Mouse (Mus musculus): ENCODE measurements around the gene Gm17374. TPM values are rescaled to one million over a fixed set of nuclear protein-coding genes. Genes with fewer than 3 reads are reported as not detected.

Gm17374 gene
- not detected for polyA plus RNA-seq (2017; shearing (Covaris generic))

GRCm38 (mm10) chr2:140151743-140152142 is at the start of gene Gm17374:
Gene Gm17374 (plus strand): TSS chr2:140152043.

GRCm38 (mm10) chr2:140170127-140170802 is 18.4 kb downstream of the Gm17374 start, which contains the start of the genes Esf1 and Ndufaf5:
Gene Esf1 (minus strand): TSS chr2:140170564.
Gene Ndufaf5 (plus strand): TSS chr2:140170649.

Other genes starting within 250 kb of the Gm17374 start
- gene Tasp1, start 85.2 kb upstream of the Gm17374 start, polyA plus RNA-seq (2017; shearing (Covaris generic)): 100 to 1,000 TPM in 1 of 2 experiments, 10 to 100 TPM in 1; 64.0 to 104 TPM
- 10 to 100 TPM; 20.2 to 25.9 TPM for gene Esf1, start 18.5 kb downstream of the Gm17374 start, polyA plus RNA-seq (2017; shearing (Covaris generic))
- 10 to 100 TPM; 12.4 to 24.1 TPM for gene Ndufaf5, start 18.6 kb downstream of the Gm17374 start, polyA plus RNA-seq (2017; shearing (Covaris generic))
- gene Sel1l2, start 237.7 kb downstream of the Gm17374 start, polyA plus RNA-seq (2017; shearing (Covaris generic)): under 1 TPM; 0.42 to 0.47 TPM
- 1 to 10 TPM in 1 of 2 experiments, under 1 TPM in 1; 0.55 to 3.8 TPM for gene Macrod2, start 243.3 kb downstream of the Gm17374 start, polyA plus RNA-seq (2017; shearing (Covaris generic))

Data from inflammation-experienced regulatory T-cells (primary cell).